Mouse (Mus musculus) CH12.LX (cell line): ENCODE measurements around the gene Snrpg. TPM values are rescaled to one million over a fixed set of nuclear protein-coding genes. Genes with fewer than 3 reads are reported as not detected.

Experiments used
- DNase-seq: peaks from one replicate; pipeline ENCODE4 v3.0.0-alpha.2; 2013; ENCODE audit errors: extremely low read depth
- H3K27ac ChIP-seq: 2 replicates; pipeline ENCODE4 v1.5.1; 2012; ENCODE audit warnings: low read depth, mild to moderate bottlenecking, control low read depth, moderate library complexity; ENCODE audit not compliant: insufficient read depth
- H3K27me3 ChIP-seq: replicated peaks from 2 replicates; pipeline ENCODE3; 2012; ENCODE audit warnings: inconsistent platforms
- H3K36me3 ChIP-seq, 2 experiments: replicated peaks in 1 of 2; 2 replicates each; pipeline versions ENCODE3 to v1.6.1; 2012; ENCODE audit warnings: inconsistent platforms in 1 of 2, low read length in 1 of 2, mild to moderate bottlenecking in 1 of 2, mixed read lengths in 1 of 2, moderate library complexity in 1 of 2; ENCODE audit not compliant: control insufficient read depth in 1 of 2, insufficient read depth in 1 of 2
- H3K4me1 ChIP-seq, 2 experiments: 2 replicates each; pipeline ENCODE4 v1.6.1; 2012; ENCODE audit warnings: inconsistent platforms in 1 of 2, moderate library complexity in 1 of 2; ENCODE audit not compliant: insufficient read depth in 2 of 2, control insufficient read depth in 1 of 2
- H3K4me2 ChIP-seq: 2 replicates; pipeline ENCODE4 v1.6.1; 2012; ENCODE audit warnings: low read depth, mild to moderate bottlenecking, control low read depth; ENCODE audit not compliant: poor library complexity, insufficient read depth, severe bottlenecking
- H3K4me3 ChIP-seq, 3 experiments: fragments of 150-350 bp in 1 of 3; sonication (generic) in 1 of 3; replicated peaks in 1 of 3; 2 replicates each; pipeline versions ENCODE3 to v1.5.1; 2011 to 2012; ENCODE audit warnings: low read depth in 2 of 3, low read length in 2 of 3, mild to moderate bottlenecking in 2 of 3, moderate library complexity in 2 of 3, control low read depth in 1 of 3, improper control_type of control experiment in 1 of 3, inconsistent platforms in 1 of 3, mixed read lengths in 1 of 3; ENCODE audit not compliant: poor library complexity in 1 of 3
- H3K79me2 ChIP-seq: replicated peaks from 2 replicates; pipeline ENCODE4 v1.6.1; 2012; ENCODE audit warnings: mild to moderate bottlenecking, moderate library complexity; ENCODE audit not compliant: control insufficient read depth, poor library complexity, insufficient read depth, severe bottlenecking; ENCODE audit errors: extremely low read depth
- H3K9ac ChIP-seq: 2 replicates; pipeline ENCODE4 v1.6.1; 2012; ENCODE audit warnings: low read depth, mild to moderate bottlenecking, control low read depth, moderate library complexity; ENCODE audit not compliant: insufficient read depth
- H3K9me3 ChIP-seq: replicated peaks from 2 replicates; pipeline ENCODE3; 2012; ENCODE audit warnings: low read length, inconsistent platforms, mixed read lengths
- BHLHE40 ChIP-seq: IDR thresholded peaks from 2 replicates; pipeline ENCODE4 v1.6.1; 2011; ENCODE audit warnings: mild to moderate bottlenecking, low read depth, low read length, improper control_type of control experiment
- CHD1 ChIP-seq: IDR thresholded peaks from 2 replicates; pipeline ENCODE4 v1.6.1; 2012; ENCODE audit warnings: low read depth, low read length, improper control_type of control experiment, inconsistent platforms
- CHD2 ChIP-seq: IDR thresholded peaks from 2 replicates; pipeline ENCODE4 v1.6.1; 2011; ENCODE audit warnings: low read length, improper control_type of control experiment
- E2F4 ChIP-seq: IDR thresholded peaks from 2 replicates; pipeline ENCODE4 v1.6.1; 2011; ENCODE audit warnings: low read depth, low read length, improper control_type of control experiment; ENCODE audit not compliant: insufficient replicate concordance
- ELF1 ChIP-seq: IDR thresholded peaks from 2 replicates; pipeline ENCODE4 v1.6.1; 2014; ENCODE audit warnings: low read depth, mild to moderate bottlenecking, inconsistent platforms, low read length, improper control_type of control experiment
- EP300 ChIP-seq: IDR thresholded peaks from 2 replicates; pipeline ENCODE4 v1.6.1; 2011; ENCODE audit warnings: low read length, improper control_type of control experiment
- GABPA ChIP-seq: IDR thresholded peaks from 2 replicates; pipeline ENCODE4 v1.6.1; 2012; ENCODE audit warnings: low read depth, low read length, improper control_type of control experiment, inconsistent platforms; ENCODE audit not compliant: insufficient replicate concordance
- KAT2A ChIP-seq: IDR thresholded peaks from 2 replicates; pipeline ENCODE4 v1.6.1; 2012; ENCODE audit warnings: low read length, improper control_type of control experiment, inconsistent platforms; ENCODE audit not compliant: insufficient replicate concordance
- MAFK ChIP-seq: IDR thresholded peaks from 2 replicates; pipeline ENCODE4 v1.6.1; 2011; ENCODE audit warnings: low read length, improper control_type of control experiment; ENCODE audit not compliant: insufficient replicate concordance
- MEF2A ChIP-seq: IDR thresholded peaks from 2 replicates; pipeline ENCODE4 v1.6.1; 2014; ENCODE audit warnings: low read depth, mild to moderate bottlenecking, inconsistent platforms, low read length, improper control_type of control experiment, borderline replicate concordance
- MXI1 ChIP-seq: IDR thresholded peaks from 2 replicates; pipeline ENCODE4 v1.6.1; 2011; ENCODE audit warnings: mild to moderate bottlenecking, low read depth, low read length, improper control_type of control experiment
- MYC ChIP-seq: IDR thresholded peaks from 2 replicates; pipeline ENCODE4 v1.6.1; 2011; ENCODE audit warnings: low read depth, mild to moderate bottlenecking, improper control_type of control experiment, low read length
- NELFE ChIP-seq: IDR thresholded peaks from 2 replicates; pipeline ENCODE4 v1.6.1; 2011; ENCODE audit warnings: low read depth, low read length, improper control_type of control experiment
- RCOR1 ChIP-seq: conservative IDR thresholded peaks from 2 replicates; pipeline ENCODE4 v1.6.1; 2012; ENCODE audit warnings: low read depth, mild to moderate bottlenecking, inconsistent platforms, low read length, improper control_type of control experiment
- SIN3A ChIP-seq: IDR thresholded peaks from 2 replicates; pipeline ENCODE4 v1.6.1; 2012; ENCODE audit warnings: low read length, improper control_type of control experiment, inconsistent platforms
- TBP ChIP-seq: conservative IDR thresholded peaks from 2 replicates; pipeline ENCODE4 v1.6.1; 2011; ENCODE audit warnings: low read depth, low read length, improper control_type of control experiment
- UBTF ChIP-seq: IDR thresholded peaks from 2 replicates; pipeline ENCODE4 v1.6.1; 2012; ENCODE audit warnings: low read depth, mild to moderate bottlenecking, inconsistent platforms, low read length, improper control_type of control experiment, moderate library complexity
- USF1 ChIP-seq: IDR thresholded peaks from 2 replicates; pipeline ENCODE4 v1.6.1; 2014; ENCODE audit warnings: low read depth, mild to moderate bottlenecking, inconsistent platforms, low read length, improper control_type of control experiment
- USF2 ChIP-seq: conservative IDR thresholded peaks from 2 replicates; pipeline ENCODE4 v1.6.1; 2011; ENCODE audit warnings: low read depth, low read length, improper control_type of control experiment
- ZMIZ1 ChIP-seq: IDR thresholded peaks from 2 replicates; pipeline ENCODE4 v1.6.1; 2012; ENCODE audit warnings: low read depth, mild to moderate bottlenecking, inconsistent platforms, low read length, improper control_type of control experiment
- ZNF384 ChIP-seq: IDR thresholded peaks from 2 replicates; pipeline ENCODE4 v1.6.1; 2012; ENCODE audit warnings: low read depth, low read length, improper control_type of control experiment, inconsistent platforms
- dilution Hi-C: fragments of 300-500 bp; cut with MboI; formaldehyde crosslinking; loops from 2 replicates; pipeline ENCODE4 v1.14.3; 2020; ENCODE audit warnings: low sequenced_read_pairs; ENCODE audit not compliant: extremely low pct_unique_long_range_greater_than_20kb, extremely low pct_ligation_motif_present
- in situ Hi-C: fragments of 300-500 bp; cut with MboI; formaldehyde crosslinking; loops from 3 replicates; pipeline ENCODE4 v1.14.3; 2019; ENCODE audit warnings: low sequenced_read_pairs, low pct_ligation_motif_present, low pct_unique_long_range_greater_than_20kb, mixed read lengths
- polyA plus RNA-seq: library from polyadenylated mRNA; unstranded; fragments of >175 nt; gene quantifications from 2 replicates; pipeline ENCODE4 v1.2.1, GENCODE M21; 2012; ENCODE audit warnings: low read depth; ENCODE audit not compliant: insufficient read length
- total RNA-seq, 2 experiments: library from RNA; depleted of rRNA; stranded (reverse); fragments of 300-350 nt in 1 of 2; fragments of >200 nt in 1 of 2; gene quantifications; 2 replicates each; pipeline ENCODE4 v1.2.3; 2012 to 2014

Gene Snrpg
- total and polyA plus RNA-seq, 3 experiments: 146 to 462 (median 446) TPM

- TF ChIP-seq KAT2A (no peak), NELFE (peak; percentile 46; the same call in 1 of the 2 replicates), USF2 (peak; percentile 34; the same call in 1 of the 2 replicates), GABPA (no peak), USF1 (peak; percentile 20; the same call in 1 of the 2 replicates), CHD1 (0 out of 2 replicates have a peak, but pooled peaks have one; percentile 49), BHLHE40 (peak; percentile 74), UBTF (no peak; the same call in 1 of the 2 replicates), MXI1 (peak; percentile 76; the same call in 1 of the 2 replicates)
These were observed 29.9 kb downstream of the Snrpg start (continued) for GRCm38 (mm10) chr6:86400972-86401371.

GRCm38 (mm10) chr6:86402681-86403607 lies 31.8 kb downstream of the Snrpg start:
- dilution Hi-C loops (no loop called here), in situ Hi-C loops (loop anchor here (5.0 kb wide), 1 partner anchor 36 kb away; the partner anchor contains the start of gene Fam136a)
- H3K79me2 ChIP-seq: peaks cover 27% of the 10 kb centered on the region
- H3K4me1 ChIP-seq: peaks cover 2 to 24% of the 10 kb centered on the region in 2 experiments; a peak in 3 of 4 replicates
- H3K27ac ChIP-seq: no peak overlapping the region
- peak overlapping the region; percentile 54 to 96 (median 94) for H3K4me3 ChIP-seq
- H3K36me3 ChIP-seq: peaks cover 0 to 10% of the 10 kb centered on the region in 2 experiments
- no peak for TF ChIP-seq MYC
- no peak for TF ChIP-seq TBP
- 0 out of 2 replicates have a peak, but pooled peaks have one; percentile 12 for TF ChIP-seq ZNF384
- TF ChIP-seq CHD2: peak; percentile 96
- H3K4me2 ChIP-seq: peak overlapping the region; percentile 84
- H3K9me3 ChIP-seq: no peaks in the 10 kb centered on the region
- no peak for DNase-seq
- peaks cover 8% of the 10 kb centered on the region for H3K27me3 ChIP-seq
- peak overlapping the region; percentile 76 for H3K9ac ChIP-seq

- in situ Hi-C loops: loop anchor here (5.0 kb wide), 1 partner anchor 36 kb away; the partner anchor contains the start of gene Fam136a
- peak; percentile 100 for TF ChIP-seq TBP
- no peak for TF ChIP-seq SIN3A
- TF ChIP-seq E2F4: peak; percentile 60; the same call in 1 of the 2 replicates
- TF ChIP-seq ZMIZ1: no peak
- TF ChIP-seq MEF2A: no peak
- TF ChIP-seq KAT2A: 0 out of 2 replicates have a peak, but pooled peaks have one; percentile 76
- TF ChIP-seq EP300: no peak
- peak; percentile 97 for TF ChIP-seq ELF1
- TF ChIP-seq BHLHE40: no peak
- no peak for TF ChIP-seq RCOR1
- peak; percentile 96 for TF ChIP-seq MAFK
- no peaks in the 10 kb centered on the region for H3K9me3 ChIP-seq
- H3K4me1 ChIP-seq: peaks cover 0 to 21% of the 10 kb centered on the region in 2 experiments; a peak in 2 of 4 replicates
- dilution Hi-C loops: no loop called here
- peak overlapping the region; percentile 76; the same call in 1 of the 2 replicates for H3K9ac ChIP-seq
- peak; percentile 87 for DNase-seq
- no peak overlapping the region for H3K27ac ChIP-seq
- H3K27me3 ChIP-seq: peaks cover 8% of the 10 kb centered on the region
- peak overlapping the region; percentile 54 to 96 (median 94) for H3K4me3 ChIP-seq
- H3K79me2 ChIP-seq: peaks cover 30% of the 10 kb centered on the region
- peaks cover 0 to 13% of the 10 kb centered on the region in 2 experiments for H3K36me3 ChIP-seq
- H3K4me2 ChIP-seq: no peak overlapping the region; the same call in 1 of the 2 replicates
These were observed 32.6 kb downstream of the Snrpg start for GRCm38 (mm10) chr6:86403728-86404099.
